ENCODE assay signal across 12 mouse cellular contexts in genomic region chr14:121356336-121356862, GRCm38 (mm10). TPM values are rescaled to one million over a fixed set of nuclear protein-coding genes. Genes with fewer than 3 reads are reported as not detected.
DNase-seq lines count a peak whose midpoint lies in the region; ATAC-seq lines count a peak whose summit lies in the region.
"Had no signal": no experiment of that assay in that cellular context is flagged by ENCODE, and none has a peak within 500 bp of the region (broad histone marks: within the 10 kb centered on the region; RNA-seq: fewer than 3 reads in every experiment).

No protein-coding gene starts in this region.

- no peaks in the 10 kb centered on the region for H3K9me3 ChIP-seq in heart, embryonic 16.5 days (replicated peaks; ENCODE audit: control insufficient read depth, low read length)
- H3K9me3 ChIP-seq in liver, embryonic 11.5 days (ENCODE audit: control insufficient read depth, low read length) = no peaks in the 10 kb centered on the region

- DNase-seq in heart, adult 18-20 months = no peak
- DNase-seq in 3T3-L1 (ENCODE audit: low read depth, low spot score) (peak; percentile 34), MN1 (ENCODE audit: low spot score) (peak; percentile 10)
- no peak for DNase-seq in liver, embryonic 11.5 days (ENCODE audit: low spot score)
- no peak for DNase-seq in cerebellum, adult 9-11 months
- DNase-seq in layer of hippocampus, adult 18-20 months (ENCODE audit: low spot score in 2 of 2) = no peak
- no peak for DNase-seq in right cerebral cortex, postnatal 4 days
- DNase-seq: adrenal gland, postnatal 10 days; cerebellum, postnatal 10 days had no signal

- ATAC-seq in heart, embryonic 16.5 days (replicated peaks; ENCODE audit: extremely low read depth, insufficient read depth, low FRiP score) = peak; percentile 46; the same call in 1 of the 2 replicates
- no peak for ATAC-seq in liver, embryonic 11.5 days (replicated peaks; ENCODE audit: low FRiP score)
- ATAC-seq: forebrain, embryonic 14.5 days had no signal

- WGBS in heart, embryonic 16.5 days = 39% methylated on average over 8 of the region's 8 CpGs
- WGBS in liver, embryonic 11.5 days = 57% methylated on average over 8 of the region's 8 CpGs

- peak overlapping the region; percentile 16; the same call in 1 of the 2 replicates for H3K9ac ChIP-seq in heart, embryonic 16.5 days (ENCODE audit: low read length)
- no peak overlapping the region for H3K9ac ChIP-seq in liver, embryonic 11.5 days (ENCODE audit: low read depth, low read length)

- no peaks in the 10 kb centered on the region for H3K27me3 ChIP-seq in heart, embryonic 16.5 days (ENCODE audit: control insufficient read depth, insufficient read depth, low read length)
- H3K27me3 ChIP-seq in liver, embryonic 11.5 days (replicated peaks; ENCODE audit: control insufficient read depth, insufficient read depth, low read length) = no peaks in the 10 kb centered on the region

- H3K4me3 ChIP-seq in heart, embryonic 16.5 days (ENCODE audit: low read length) = no peak overlapping the region
- H3K4me3 ChIP-seq in liver, embryonic 11.5 days (ENCODE audit: low read depth, low read length) = no peak overlapping the region

- no peak overlapping the region for H3K4me2 ChIP-seq in heart, embryonic 16.5 days (ENCODE audit: low read depth, low read length)
- peak overlapping the region; percentile 39 for H3K4me2 ChIP-seq in liver, embryonic 11.5 days

- peaks cover 89% of the 10 kb centered on the region for H3K4me1 ChIP-seq in heart, embryonic 16.5 days (ENCODE audit: control insufficient read depth, insufficient read depth, low read length)
- peaks cover 94% of the 10 kb centered on the region for H3K4me1 ChIP-seq in liver, embryonic 11.5 days (replicated peaks; ENCODE audit: control insufficient read depth, insufficient read depth, low read length)

- H3K36me3 ChIP-seq in heart, embryonic 16.5 days (ENCODE audit: control insufficient read depth, insufficient read depth) = no peaks in the 10 kb centered on the region
- no peaks in the 10 kb centered on the region for H3K36me3 ChIP-seq in liver, embryonic 11.5 days (ENCODE audit: control insufficient read depth, insufficient read depth, low read length)

- peak overlapping the region; percentile 70 for H3K27ac ChIP-seq in heart, embryonic 16.5 days (ENCODE audit: low read length)
- H3K27ac ChIP-seq in liver, embryonic 11.5 days (ENCODE audit: low read depth, low read length) = peak overlapping the region; percentile 70
- H3K27ac ChIP-seq: kidney, postnatal 0 days had no signal

RNA-seq across cellular contexts. Expression of gene Stk24, which starts 23.4 kb away (rescaled TPM):
- 36.6 and 38.6 TPM in 2 replicates for polyA plus RNA-seq in heart, embryonic 16.5 days (2015; fragmentation: Nextera tagmentation; extraction: Ambion mirVana)
- 10 to 100 TPM; 71.3 to 77.6 TPM for total RNA-seq in heart, adult 18-20 months (2021)
- polyA plus RNA-seq in liver, embryonic 11.5 days (2014; fragmentation: Nextera tagmentation; extraction: Ambion mirVana) = 51.3 and 58.2 TPM in 2 replicates
- 10 to 100 TPM; 66.9 to 67.5 TPM for total RNA-seq in layer of hippocampus, adult 18-20 months (2021)

Comparison
In these comparisons a context has a peak if more than half of its experiments do, and no peak if none do; other contexts are left out.
1. DNase-seq: peak in 3T3-L1 (single experiment) and MN1 (single experiment); none in heart, adult 18-20 months (0 of 2), liver, embryonic 11.5 days (single experiment), cerebellum, adult 9-11 months (single experiment), layer of hippocampus, adult 18-20 months (0 of 2) and right cerebral cortex, postnatal 4 days (single experiment).